Mouse (Mus musculus): Measurements from ENCODE around the gene Gpx3. TPM values are rescaled to one million over a fixed set of nuclear protein-coding genes. Genes with fewer than 3 reads are reported as not detected.
"Not testable (repeated sequence)": the region's sequence is repeated elsewhere in the genome, so short reads cannot be mapped to it uniquely, and the experiment has no call there.

Gene Gpx3
- polyA plus RNA-seq (2012; fragmentation: generic; extraction: Trizol), result 2.0 TPM
- long read RNA-seq, experiment 1, transcript Gpx3-201 (5 exons, 1,594 nt), result major isoform, 129 of 141 reads
- long read RNA-seq, experiment 1, partial matches to known transcripts, result 12 of 141 reads
- long read RNA-seq, experiment 1, other reads (novel, unspliced or antisense), result 0 of 141 reads
- long read RNA-seq, experiment 2, transcript Gpx3-201 (5 exons, 1,594 nt), result major isoform, 78 of 84 reads
- long read RNA-seq, experiment 2, partial matches to known transcripts, result 3 of 84 reads
- long read RNA-seq, experiment 2, other reads (novel, unspliced or antisense), result 3 of 84 reads

GRCm38 (mm10) chr11:54902333-54903323, at the start of gene Gpx3:
Gene Gpx3 (plus strand): TSS chr11:54902453.
- Histone ChIP-seq H3K79me2 (ENCODE audit: control insufficient read depth, insufficient read depth) (no peaks in the 10 kb centered on the region), H3K4me3 (ENCODE audit: insufficient read depth, poor library complexity, severe bottlenecking) (no peak within 1 kb of the TSS), H3K27me3 (ENCODE audit: control insufficient read depth, insufficient read depth, insufficient read length) (no peaks in the 10 kb centered on the region), H3ac (ENCODE audit: control insufficient read depth, insufficient read length, low read depth) (no peak within 1 kb of the TSS), H3K79me3 (ENCODE audit: low read depth) (no peaks in the 10 kb centered on the region), H3K36me3 (ENCODE audit: control insufficient read depth, insufficient read depth) (no peaks in the 10 kb centered on the region)
- TF ChIP-seq FOSL1 (IDR thresholded peaks at IDR 0.05; ENCODE audit: insufficient read depth, low read length, poor library complexity, severe bottlenecking) (no peak), CTCF (IDR thresholded peaks at IDR 0.05; ENCODE audit: control insufficient read depth, insufficient read depth, insufficient read length) (no peak), CEBPB (IDR thresholded peaks at IDR 0.05; ENCODE audit: low read depth) (no peak), MYOD1 (IDR thresholded peaks at IDR 0.05; ENCODE audit: control insufficient read depth, insufficient read length, low read depth) (no peak), USF1 (IDR thresholded peaks at IDR 0.05; ENCODE audit: low read depth) (no peak), MYOG (IDR thresholded peaks at IDR 0.05; ENCODE audit: control insufficient read depth, extremely low read depth, insufficient read length) (no peak), MAX (IDR thresholded peaks at IDR 0.05) (no peak)

- not testable (repeated sequence) for H3K4me3 ChIP-seq (ENCODE audit: insufficient read depth, poor library complexity, severe bottlenecking); H3K36me3 ChIP-seq (ENCODE audit: control insufficient read depth, insufficient read depth); H3K79me3 ChIP-seq (ENCODE audit: low read depth); H3K79me2 ChIP-seq (ENCODE audit: control insufficient read depth, insufficient read depth); H3K27me3 ChIP-seq (ENCODE audit: control insufficient read depth, insufficient read depth, insufficient read length); H3ac ChIP-seq (ENCODE audit: control insufficient read depth, insufficient read length, low read depth)
These were observed 43.4 kb upstream of the Gpx3 start for GRCm38 (mm10) chr11:54858880-54859279.

- H3K36me3 ChIP-seq (ENCODE audit: control insufficient read depth, insufficient read depth), result no peaks in the 10 kb centered on the region
- no peaks in the 10 kb centered on the region for H3K27me3 ChIP-seq (ENCODE audit: control insufficient read depth, insufficient read depth, insufficient read length)
- H3K4me3 ChIP-seq (ENCODE audit: insufficient read depth, poor library complexity, severe bottlenecking), result peak overlapping the region; percentile 48
- H3ac ChIP-seq (ENCODE audit: control insufficient read depth, insufficient read length, low read depth), result peak overlapping the region; percentile 91
- TF ChIP-seq MAX (IDR thresholded peaks at IDR 0.05) (peak; percentile 47), CEBPB (IDR thresholded peaks at IDR 0.05; ENCODE audit: low read depth) (no peak)
- no peaks in the 10 kb centered on the region for H3K79me2 ChIP-seq (ENCODE audit: control insufficient read depth, insufficient read depth)
- H3K79me3 ChIP-seq (ENCODE audit: low read depth), result no peaks in the 10 kb centered on the region
These were observed 42.7 kb upstream of the Gpx3 start for GRCm38 (mm10) chr11:54859322-54860165.

GRCm38 (mm10) chr11:54860256-54861038, 41.8 kb upstream of the Gpx3 start, which contains the start of gene Lyrm7:
Gene Lyrm7 (minus strand): TSS chr11:54860916.
- TF ChIP-seq MAX (IDR thresholded peaks at IDR 0.05) (peak; percentile 56), FOSL1 (IDR thresholded peaks at IDR 0.05; ENCODE audit: insufficient read depth, low read length, poor library complexity, severe bottlenecking) (no peak)

GRCm38 (mm10) chr11:54861471-54862420, 40.5 kb upstream of the Gpx3 start:
- Histone ChIP-seq H3K4me3 (ENCODE audit: insufficient read depth, poor library complexity, severe bottlenecking) (no peak overlapping the region), H3ac (ENCODE audit: control insufficient read depth, insufficient read length, low read depth) (no peak overlapping the region), H3K79me3 (ENCODE audit: low read depth) (peaks cover under 1% of the 10 kb centered on the region), H3K27me3 (ENCODE audit: control insufficient read depth, insufficient read depth, insufficient read length) (no peaks in the 10 kb centered on the region), H3K36me3 (ENCODE audit: control insufficient read depth, insufficient read depth) (no peaks in the 10 kb centered on the region), H3K79me2 (ENCODE audit: control insufficient read depth, insufficient read depth) (peaks cover 6% of the 10 kb centered on the region)
- TF ChIP-seq MYOG (IDR thresholded peaks at IDR 0.05; ENCODE audit: control insufficient read depth, extremely low read depth, insufficient read length), result no peak
- no peak for TF ChIP-seq USF1 (IDR thresholded peaks at IDR 0.05; ENCODE audit: low read depth)
- no peak for TF ChIP-seq FOSL1 (IDR thresholded peaks at IDR 0.05; ENCODE audit: insufficient read depth, low read length, poor library complexity, severe bottlenecking)
- TF ChIP-seq MAX (IDR thresholded peaks at IDR 0.05), result no peak
- TF ChIP-seq MYOD1 (IDR thresholded peaks at IDR 0.05; ENCODE audit: control insufficient read depth, insufficient read length, low read depth), result no peak
- no peak for TF ChIP-seq CEBPB (IDR thresholded peaks at IDR 0.05; ENCODE audit: low read depth)
- TF ChIP-seq CTCF (IDR thresholded peaks at IDR 0.05; ENCODE audit: control insufficient read depth, insufficient read depth, insufficient read length), result no peak

More at GRCm38 (mm10) chr11:54860256-54861038, 41.8 kb upstream of the Gpx3 start, which contains the start of gene Lyrm7:
- H3K4me3 ChIP-seq (ENCODE audit: insufficient read depth, poor library complexity, severe bottlenecking), result peak within 1 kb of the TSS; percentile 48
- H3K79me2 ChIP-seq (ENCODE audit: control insufficient read depth, insufficient read depth), result no peaks in the 10 kb centered on the region
- H3K36me3 ChIP-seq (ENCODE audit: control insufficient read depth, insufficient read depth), result no peaks in the 10 kb centered on the region
- H3ac ChIP-seq (ENCODE audit: control insufficient read depth, insufficient read length, low read depth), result peak within 1 kb of the TSS; percentile 91
- no peaks in the 10 kb centered on the region for H3K27me3 ChIP-seq (ENCODE audit: control insufficient read depth, insufficient read depth, insufficient read length)
- H3K79me3 ChIP-seq (ENCODE audit: low read depth), result no peaks in the 10 kb centered on the region

Measured in C2C12 (cell line).